Mouse (Mus musculus): ENCODE measurements around the gene Gm4553. TPM values are rescaled to one million over a fixed set of nuclear protein-coding genes. Genes with fewer than 3 reads are reported as not detected.

The Gm4553 gene
- not detected for polyA plus RNA-seq (2014; fragmentation: Illumina TruSeq; extraction: RNeasy Lipid Tissue Mini Kit (QIAGEN cat#74804); ENCODE audit: low read depth, low replicate concordance)

GRCm38 (mm10) chr7:142165639-142166038 lies at the start of gene Gm4553:
TSS of gene Gm4553 (minus strand) at chr7:142165739.

GRCm38 (mm10) chr7:142211559-142211958 lies 46.0 kb upstream of the Gm4553 start, which contains the start of gene Gm7579:
TSS of gene Gm7579 (plus strand) at chr7:142211859.

GRCm38 (mm10) chr7:142201064-142201463 lies 35.5 kb upstream of the Gm4553 start, which contains the start of gene Krtap5-3:
TSS of gene Krtap5-3 (plus strand) at chr7:142201364.

GRCm38 (mm10) chr7:142190289-142190688 lies 24.8 kb upstream of the Gm4553 start, which contains the start of gene Gm10153:
TSS of gene Gm10153 (minus strand) at chr7:142190389.

GRCm38 (mm10) chr7:142175905-142176304 lies 10.4 kb upstream of the Gm4553 start, which contains the start of gene Krtap5-2:
TSS of gene Krtap5-2 (minus strand) at chr7:142176005.

GRCm38 (mm10) chr7:142157013-142157412 lies 8.5 kb downstream of the Gm4553 start, which contains the start of gene Gm29735:
TSS of gene Gm29735 (minus strand) at chr7:142157113.

GRCm38 (mm10) chr7:142144507-142144906 lies 21.0 kb downstream of the Gm4553 start, which contains the start of gene Gm45337:
TSS of gene Gm45337 (minus strand) at chr7:142144607.

GRCm38 (mm10) chr7:142135934-142136333 lies 29.6 kb downstream of the Gm4553 start, which contains the start of gene Gm39115:
TSS of gene Gm39115 (minus strand) at chr7:142136034.

GRCm38 (mm10) chr7:142120629-142121028 lies 44.9 kb downstream of the Gm4553 start, which contains the start of gene Gm45618:
TSS of gene Gm45618 (minus strand) at chr7:142120729.

Other genes with a start within 250 kb of the Gm4553 start
- gene Tollip, start 247.2 kb downstream of the Gm4553 start, polyA plus RNA-seq (2014; fragmentation: Illumina TruSeq; extraction: RNeasy Lipid Tissue Mini Kit (QIAGEN cat#74804); ENCODE audit: low read depth, low replicate concordance) = 27.7 TPM
- not detected for gene Brsk2, start 216.0 kb downstream of the Gm4553 start, polyA plus RNA-seq (2014; fragmentation: Illumina TruSeq; extraction: RNeasy Lipid Tissue Mini Kit (QIAGEN cat#74804); ENCODE audit: low read depth, low replicate concordance)
- gene Mob2, start 104.7 kb downstream of the Gm4553 start, polyA plus RNA-seq (2014; fragmentation: Illumina TruSeq; extraction: RNeasy Lipid Tissue Mini Kit (QIAGEN cat#74804); ENCODE audit: low read depth, low replicate concordance) = 8.6 TPM
- not detected for gene Dusp8, start 69.9 kb downstream of the Gm4553 start, polyA plus RNA-seq (2014; fragmentation: Illumina TruSeq; extraction: RNeasy Lipid Tissue Mini Kit (QIAGEN cat#74804); ENCODE audit: low read depth, low replicate concordance)
- not detected for gene Gm45618, start 45.0 kb downstream of the Gm4553 start, polyA plus RNA-seq (2014; fragmentation: Illumina TruSeq; extraction: RNeasy Lipid Tissue Mini Kit (QIAGEN cat#74804); ENCODE audit: low read depth, low replicate concordance)
- gene Gm39115, start 29.7 kb downstream of the Gm4553 start, polyA plus RNA-seq (2014; fragmentation: Illumina TruSeq; extraction: RNeasy Lipid Tissue Mini Kit (QIAGEN cat#74804); ENCODE audit: low read depth, low replicate concordance) = not detected
- not detected for gene Gm45337, start 21.1 kb downstream of the Gm4553 start, polyA plus RNA-seq (2014; fragmentation: Illumina TruSeq; extraction: RNeasy Lipid Tissue Mini Kit (QIAGEN cat#74804); ENCODE audit: low read depth, low replicate concordance)
- not detected for gene Gm29735, start 8.6 kb downstream of the Gm4553 start, polyA plus RNA-seq (2014; fragmentation: Illumina TruSeq; extraction: RNeasy Lipid Tissue Mini Kit (QIAGEN cat#74804); ENCODE audit: low read depth, low replicate concordance)
- gene Krtap5-2, start 10.3 kb upstream of the Gm4553 start, polyA plus RNA-seq (2014; fragmentation: Illumina TruSeq; extraction: RNeasy Lipid Tissue Mini Kit (QIAGEN cat#74804); ENCODE audit: low read depth, low replicate concordance) = not detected
- not detected for gene Gm10153, start 24.6 kb upstream of the Gm4553 start, polyA plus RNA-seq (2014; fragmentation: Illumina TruSeq; extraction: RNeasy Lipid Tissue Mini Kit (QIAGEN cat#74804); ENCODE audit: low read depth, low replicate concordance)
- not detected for gene Krtap5-3, start 35.6 kb upstream of the Gm4553 start, polyA plus RNA-seq (2014; fragmentation: Illumina TruSeq; extraction: RNeasy Lipid Tissue Mini Kit (QIAGEN cat#74804); ENCODE audit: low read depth, low replicate concordance)
- not detected for gene Gm7579, start 46.1 kb upstream of the Gm4553 start, polyA plus RNA-seq (2014; fragmentation: Illumina TruSeq; extraction: RNeasy Lipid Tissue Mini Kit (QIAGEN cat#74804); ENCODE audit: low read depth, low replicate concordance)
- gene Krtap5-5, start 64.2 kb upstream of the Gm4553 start, polyA plus RNA-seq (2014; fragmentation: Illumina TruSeq; extraction: RNeasy Lipid Tissue Mini Kit (QIAGEN cat#74804); ENCODE audit: low read depth, low replicate concordance) = not detected
- not detected for gene Gm40460, start 75.3 kb upstream of the Gm4553 start, polyA plus RNA-seq (2014; fragmentation: Illumina TruSeq; extraction: RNeasy Lipid Tissue Mini Kit (QIAGEN cat#74804); ENCODE audit: low read depth, low replicate concordance)
- not detected for gene Gm2431, start 92.6 kb upstream of the Gm4553 start, polyA plus RNA-seq (2014; fragmentation: Illumina TruSeq; extraction: RNeasy Lipid Tissue Mini Kit (QIAGEN cat#74804); ENCODE audit: low read depth, low replicate concordance)
- not detected for gene Gm4559, start 108.6 kb upstream of the Gm4553 start, polyA plus RNA-seq (2014; fragmentation: Illumina TruSeq; extraction: RNeasy Lipid Tissue Mini Kit (QIAGEN cat#74804); ENCODE audit: low read depth, low replicate concordance)
- not detected for gene Krtap5-1, start 131.4 kb upstream of the Gm4553 start, polyA plus RNA-seq (2014; fragmentation: Illumina TruSeq; extraction: RNeasy Lipid Tissue Mini Kit (QIAGEN cat#74804); ENCODE audit: low read depth, low replicate concordance)
- not detected for gene Krtap5-4, start 137.8 kb upstream of the Gm4553 start, polyA plus RNA-seq (2014; fragmentation: Illumina TruSeq; extraction: RNeasy Lipid Tissue Mini Kit (QIAGEN cat#74804); ENCODE audit: low read depth, low replicate concordance)
- not detected for gene Ifitm10, start 208.0 kb upstream of the Gm4553 start, polyA plus RNA-seq (2014; fragmentation: Illumina TruSeq; extraction: RNeasy Lipid Tissue Mini Kit (QIAGEN cat#74804); ENCODE audit: low read depth, low replicate concordance)
- 19.5 TPM for gene Gm49369, start 216.9 kb upstream of the Gm4553 start, polyA plus RNA-seq (2014; fragmentation: Illumina TruSeq; extraction: RNeasy Lipid Tissue Mini Kit (QIAGEN cat#74804); ENCODE audit: low read depth, low replicate concordance)
- gene Ctsd, start 222.3 kb upstream of the Gm4553 start, polyA plus RNA-seq (2014; fragmentation: Illumina TruSeq; extraction: RNeasy Lipid Tissue Mini Kit (QIAGEN cat#74804); ENCODE audit: low read depth, low replicate concordance) = 59.5 TPM

All from liver, adult 10 weeks (tissue).